Mouse (Mus musculus) R1 (cell line): ENCODE results near the gene Spg7.

Experiments used
- DNase-seq: peaks from one replicate; pipeline ENCODE4 v3.0.0-alpha.2; 2018; ENCODE audit warnings: low read depth, low spot score

Gene Spg7

GRCm38 (mm10) chr8:123041008-123041773, 21.6 kb upstream of the Spg7 start:
- DNase-seq: peak; percentile 63

- DNase-seq: no peak
Observed at GRCm38 (mm10) chr8:123041774-123042105, 21.0 kb upstream of the Spg7 start.

DNA sequence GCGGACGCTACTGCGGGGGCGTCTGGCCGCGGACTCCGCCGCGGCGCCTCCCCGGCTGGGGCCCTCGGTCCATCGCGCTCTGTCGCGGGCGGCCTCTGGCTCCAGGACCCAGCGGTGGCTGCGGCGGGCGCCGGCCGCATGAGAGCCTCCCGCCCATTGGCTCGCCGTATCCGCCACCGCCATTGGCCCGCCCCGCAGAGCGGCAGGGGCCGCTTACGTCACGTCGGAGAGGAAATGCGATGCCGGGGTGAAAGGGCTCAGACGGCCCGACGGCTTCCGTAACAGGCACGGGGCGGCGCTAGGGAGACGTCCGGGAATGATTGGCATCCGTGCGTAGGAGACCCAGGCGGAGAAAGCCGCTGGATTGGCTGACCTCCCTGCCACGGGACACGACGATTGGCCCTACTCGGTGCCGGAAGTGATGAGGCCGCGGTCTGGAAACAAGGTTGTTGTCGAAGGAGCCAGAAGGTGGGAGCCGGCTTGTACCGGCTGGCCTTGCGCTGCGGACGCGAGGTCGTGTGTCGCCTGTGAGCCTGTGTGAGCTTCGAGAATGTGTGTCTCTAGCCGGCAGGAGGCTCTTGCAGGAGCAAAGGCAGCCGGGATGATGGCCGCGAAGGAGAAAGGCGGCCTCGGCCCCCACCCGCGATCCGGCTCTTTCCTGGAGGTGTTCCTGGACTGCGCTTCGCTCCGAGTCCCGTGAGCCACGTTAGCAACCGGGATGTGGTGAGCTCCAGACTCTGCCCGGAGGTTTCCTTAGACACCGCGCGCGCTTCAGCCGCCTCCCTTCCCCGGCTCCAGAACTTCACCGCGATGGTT, 20.4 kb upstream of the Spg7 start, which contains the start of gene Ankrd11:
TSS of gene Ankrd11 (minus strand) at position 120 of the 816 bp plus-strand sequence.
- peak; percentile 99 for DNase-seq

DNA sequence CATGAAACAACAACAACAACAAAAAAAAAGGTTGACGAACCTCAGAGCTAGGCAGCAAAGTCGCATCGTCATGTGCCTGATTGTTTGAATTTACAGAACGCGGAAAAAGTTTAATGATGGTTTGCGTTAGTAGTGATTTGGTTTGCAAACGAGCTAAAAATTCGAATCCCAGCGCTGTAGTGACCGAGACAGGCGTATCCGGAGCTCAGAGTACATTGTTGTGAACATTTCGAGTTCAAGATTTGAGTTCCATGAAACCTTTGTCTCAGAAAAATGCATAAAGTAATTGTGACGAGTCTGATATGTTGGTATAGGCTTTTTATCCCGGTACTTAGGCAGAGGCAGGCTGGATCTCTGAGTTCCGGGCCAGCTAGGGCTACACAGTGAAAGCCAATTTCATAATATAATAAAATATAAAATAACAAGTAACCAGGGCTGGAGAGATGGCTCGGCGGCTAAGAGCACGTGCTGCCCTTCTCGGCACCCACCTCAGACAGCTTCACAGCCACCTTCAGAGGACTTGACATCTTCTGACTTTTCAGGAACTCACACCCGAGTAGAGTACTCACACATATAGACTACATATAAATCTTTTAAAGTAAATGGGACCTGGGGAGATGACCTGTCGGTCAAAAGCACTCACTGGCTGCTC, 19.6 kb upstream of the Spg7 start:
- DNase-seq: no peak

GRCm38 (mm10) chr8:123043941-123044340, 18.8 kb upstream of the Spg7 start:
- no peak for DNase-seq

- DNase-seq: peak; percentile 80
Observed at GRCm38 (mm10) chr8:123044743-123045425, 17.9 kb upstream of the Spg7 start.

DNA sequence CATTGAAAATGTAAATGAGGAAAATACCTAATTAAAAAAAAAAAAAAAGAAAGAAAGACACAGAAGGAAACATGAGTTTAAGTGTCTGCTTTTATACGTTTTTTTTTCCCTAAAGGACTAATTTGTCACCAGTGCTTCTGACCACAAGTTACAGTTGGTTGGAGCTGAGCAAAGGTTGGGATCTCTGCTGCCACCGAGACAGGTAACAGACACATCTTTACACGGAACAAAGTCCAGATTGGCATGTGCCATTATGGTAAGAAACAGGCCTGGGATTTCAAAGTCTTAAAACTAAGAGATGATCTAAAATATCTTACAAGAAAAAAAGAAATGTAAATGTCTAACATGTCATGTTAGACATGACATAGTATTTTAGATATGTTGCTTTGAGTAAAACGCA, 16.0 kb upstream of the Spg7 start:
- no peak for DNase-seq

DNA sequence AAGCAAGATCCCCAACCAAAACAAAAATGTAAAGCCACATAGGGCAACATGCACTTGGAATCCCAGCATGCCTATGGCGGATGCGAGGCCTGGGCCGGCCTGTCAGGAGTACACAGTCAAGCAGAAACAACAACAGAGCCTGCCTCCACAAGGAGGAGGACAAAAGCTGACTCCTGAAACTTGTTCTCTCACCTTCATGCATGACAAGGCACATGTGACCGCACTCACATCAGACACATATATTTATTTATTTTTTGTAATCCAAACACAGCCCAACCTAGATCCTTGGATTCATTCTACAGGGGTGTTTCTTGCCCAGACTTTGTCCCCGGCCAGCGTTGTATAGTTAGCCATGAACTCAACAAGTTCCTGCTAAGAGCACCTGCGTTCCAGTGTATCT, 14.9 kb upstream of the Spg7 start:
- DNase-seq: no peak

GRCm38 (mm10) chr8:123048402-123048801, 14.3 kb upstream of the Spg7 start:
- no peak for DNase-seq

DNA sequence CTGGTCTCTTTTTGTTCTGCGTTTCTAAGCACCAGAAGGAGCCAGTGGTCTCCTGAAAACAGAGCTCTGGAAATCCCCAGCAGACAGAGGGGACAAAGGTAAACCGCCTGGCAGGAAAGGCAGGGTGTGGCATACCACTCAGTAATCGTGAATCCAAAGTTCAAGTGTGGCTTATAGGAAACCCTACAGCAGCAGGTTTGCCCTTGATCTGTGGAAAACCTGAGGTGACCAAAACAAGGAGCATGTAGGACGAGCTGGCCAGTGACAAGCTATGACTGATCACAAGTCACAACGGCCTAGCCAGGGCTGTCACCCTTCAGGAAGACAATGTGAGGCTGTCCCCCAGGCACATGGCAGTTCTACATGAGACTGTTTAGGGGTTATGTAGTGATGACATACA, 11.3 kb upstream of the Spg7 start:
- no peak for DNase-seq

GRCm38 (mm10) chr8:123064072-123064471, 1.3 kb downstream of the Spg7 start:
- DNase-seq: no peak

DNA sequence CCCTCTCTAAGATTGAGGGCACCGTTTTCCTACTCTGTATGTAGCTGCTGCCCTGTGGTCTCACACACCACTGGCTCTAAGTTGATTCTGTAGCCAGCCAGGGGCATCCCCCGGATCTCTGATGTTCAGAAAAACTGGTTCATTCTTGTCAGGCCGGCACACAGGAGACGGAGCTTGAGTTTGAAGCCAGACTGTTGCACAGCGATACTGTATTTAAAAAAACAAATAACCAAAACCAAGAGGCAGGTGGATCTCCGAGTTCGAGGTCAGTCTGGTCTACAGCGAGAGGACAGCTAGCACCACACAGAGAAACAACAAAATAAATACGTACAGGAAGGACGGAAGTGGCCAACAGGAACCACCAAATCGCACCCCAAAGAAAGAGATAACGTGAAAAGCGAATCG, 2.1 kb downstream of the Spg7 start:
- DNase-seq: peak; percentile 46

DNA sequence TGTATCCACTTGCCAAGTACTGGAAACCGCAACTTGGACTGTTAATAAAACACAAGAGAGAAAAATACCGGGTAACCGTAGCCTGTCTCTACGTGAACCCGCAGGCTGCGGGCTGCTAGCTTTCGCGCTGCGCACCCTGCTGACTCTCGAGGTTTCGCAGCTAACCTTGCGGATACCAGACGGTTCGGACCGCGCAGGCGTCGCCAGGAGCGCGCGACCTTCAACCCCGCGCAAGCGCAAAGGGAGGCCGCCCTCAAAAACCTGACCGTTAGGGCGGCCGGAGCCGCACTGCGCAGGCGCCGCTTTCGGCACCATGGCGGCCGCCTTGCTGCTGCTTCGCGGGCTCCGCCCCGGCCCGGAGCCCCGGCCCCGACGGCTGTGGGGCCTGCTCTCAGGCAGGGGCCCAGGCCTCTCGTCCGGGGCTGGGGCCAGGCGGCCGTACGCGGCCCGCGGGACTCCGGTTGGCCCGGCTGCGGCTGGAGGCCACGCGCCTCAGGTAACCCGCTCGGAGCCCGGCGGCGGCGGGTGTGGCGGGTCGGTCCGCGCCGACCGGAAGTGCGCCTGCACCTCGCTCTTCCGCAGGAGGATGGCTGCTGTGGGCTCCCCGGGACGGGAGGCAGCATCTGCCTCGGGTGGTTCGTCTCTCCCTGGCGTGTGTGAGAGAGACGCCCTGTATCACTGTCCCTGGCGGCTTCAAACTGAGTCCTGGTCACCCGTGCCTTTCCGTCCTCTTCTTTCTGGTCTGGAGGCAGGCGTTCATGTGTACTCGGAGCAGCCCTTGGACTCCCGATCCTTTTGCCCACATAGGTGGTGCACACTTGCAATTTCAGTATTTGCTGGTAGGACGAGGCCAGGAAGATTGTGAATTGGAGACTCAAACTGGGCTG, 2.7 kb downstream of the Spg7 start:
- peak; percentile 96 for DNase-seq

- peak; percentile 79 for DNase-seq
Observed at GRCm38 (mm10) chr8:123066101-123066683, 3.5 kb downstream of the Spg7 start.

DNA sequence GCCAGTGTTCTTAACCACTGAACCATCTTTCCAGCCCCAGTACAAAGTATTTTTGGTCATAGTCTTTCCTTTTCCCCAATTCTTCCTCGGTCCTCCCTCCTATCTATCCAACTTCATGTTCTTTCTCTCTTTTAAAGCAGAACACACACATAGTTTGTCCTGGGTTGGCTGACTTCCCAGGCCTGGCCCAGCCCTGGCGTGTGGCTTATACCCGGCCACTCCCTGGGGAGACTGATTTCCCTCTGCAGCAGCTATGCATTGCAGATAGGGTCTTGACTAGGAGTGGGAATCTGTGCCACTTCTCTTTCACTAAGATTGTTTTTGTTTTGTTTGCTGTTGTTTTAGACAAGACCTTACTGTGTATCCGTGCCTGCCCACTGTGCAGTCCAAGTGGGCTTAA, 8.4 kb downstream of the Spg7 start:
- no peak for DNase-seq

DNA sequence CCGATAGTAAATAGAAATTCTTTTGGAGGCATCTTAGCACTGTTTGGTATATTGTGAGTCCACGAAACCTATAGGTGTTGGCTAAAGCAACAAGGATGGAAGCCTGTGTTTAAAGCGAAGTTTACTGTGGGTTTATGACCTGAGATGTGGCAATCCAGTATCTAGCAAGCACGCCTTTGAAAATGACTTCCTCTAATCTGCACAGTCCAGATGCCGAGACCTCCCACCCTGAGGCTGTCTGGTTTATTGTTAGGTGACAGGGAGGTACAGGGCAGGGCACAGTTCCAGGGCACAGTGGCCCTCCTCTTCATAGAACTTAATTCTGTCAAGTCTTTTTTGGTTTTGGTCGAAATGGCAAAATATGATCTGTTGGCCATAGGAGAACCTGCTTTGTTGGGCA, 14.5 kb downstream of the Spg7 start:
- DNase-seq: no peak

DNA sequence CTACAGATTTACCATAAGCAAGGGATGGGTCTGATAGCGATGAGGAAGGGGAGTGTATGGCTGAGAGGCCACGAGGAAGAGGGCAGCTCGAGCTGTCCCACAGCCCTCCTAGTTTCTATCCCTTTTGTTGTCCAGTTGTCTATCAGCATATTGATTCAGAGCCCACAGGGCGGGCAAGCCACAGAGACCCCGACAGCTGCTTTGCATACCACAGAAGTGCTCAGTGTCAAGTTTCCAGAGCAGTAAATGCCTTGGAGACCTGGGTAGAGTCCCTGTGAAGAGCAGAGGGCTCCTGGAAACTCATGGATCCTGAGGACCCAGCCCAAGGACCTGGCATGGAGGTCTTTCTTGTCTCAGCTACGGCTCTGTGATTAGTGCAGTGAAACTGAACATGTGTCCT, 20.3 kb downstream of the Spg7 start:
- no peak for DNase-seq

- no peak for DNase-seq
Observed at GRCm38 (mm10) chr8:123083610-123084009, 20.9 kb downstream of the Spg7 start.

GRCm38 (mm10) chr8:123087289-123087688, 24.5 kb downstream of the Spg7 start:
- no peak for DNase-seq

- DNase-seq: no peak
Observed at GRCm38 (mm10) chr8:123097216-123097615, 34.5 kb downstream of the Spg7 start.
